Mouse (Mus musculus) megakaryocyte, embryonic 14.5 days (primary cell): ENCODE data around the gene Gm17655. TPM values are rescaled to one million over a fixed set of nuclear protein-coding genes. Genes with fewer than 3 reads are reported as not detected.

Experiments
- H3K27me3 ChIP-seq: replicated peaks from 2 replicates; pipeline ENCODE3; 2012; ENCODE audit warnings: inconsistent platforms
- H3K36me3 ChIP-seq: replicated peaks from 2 replicates; pipeline ENCODE3; 2012; ENCODE audit warnings: low read length, inconsistent platforms, mixed read lengths
- H3K4me1 ChIP-seq: 2 replicates; pipeline ENCODE4 v1.6.1; 2012; ENCODE audit warnings: inconsistent platforms
- H3K4me3 ChIP-seq: replicated peaks from 2 replicates; pipeline ENCODE3; 2012; ENCODE audit warnings: moderate library complexity, mild to moderate bottlenecking, inconsistent platforms
- H3K9me3 ChIP-seq: 2 replicates; pipeline ENCODE4 v1.6.1; 2012; ENCODE audit warnings: inconsistent platforms
- FLI1 ChIP-seq: IDR thresholded peaks from 2 replicates; pipeline ENCODE4 v1.6.1; 2012; ENCODE audit warnings: low read length, inconsistent platforms, mixed read lengths
- GATA1 ChIP-seq: IDR thresholded peaks from 3 replicates; pipeline ENCODE4 v1.6.1; 2012; ENCODE audit warnings: mixed read lengths, low read length, inconsistent platforms, borderline replicate concordance
- polyA plus RNA-seq: library from polyadenylated mRNA; stranded (reverse); fragments of >175 nt; gene quantifications from 2 replicates; pipeline ENCODE4 v1.2.3, GENCODE M21; 2012; ENCODE audit warnings: low replicate concordance; ENCODE audit not compliant: insufficient read depth

Gm17655 gene
- polyA plus RNA-seq, 1 experiment: not detected

DNA sequence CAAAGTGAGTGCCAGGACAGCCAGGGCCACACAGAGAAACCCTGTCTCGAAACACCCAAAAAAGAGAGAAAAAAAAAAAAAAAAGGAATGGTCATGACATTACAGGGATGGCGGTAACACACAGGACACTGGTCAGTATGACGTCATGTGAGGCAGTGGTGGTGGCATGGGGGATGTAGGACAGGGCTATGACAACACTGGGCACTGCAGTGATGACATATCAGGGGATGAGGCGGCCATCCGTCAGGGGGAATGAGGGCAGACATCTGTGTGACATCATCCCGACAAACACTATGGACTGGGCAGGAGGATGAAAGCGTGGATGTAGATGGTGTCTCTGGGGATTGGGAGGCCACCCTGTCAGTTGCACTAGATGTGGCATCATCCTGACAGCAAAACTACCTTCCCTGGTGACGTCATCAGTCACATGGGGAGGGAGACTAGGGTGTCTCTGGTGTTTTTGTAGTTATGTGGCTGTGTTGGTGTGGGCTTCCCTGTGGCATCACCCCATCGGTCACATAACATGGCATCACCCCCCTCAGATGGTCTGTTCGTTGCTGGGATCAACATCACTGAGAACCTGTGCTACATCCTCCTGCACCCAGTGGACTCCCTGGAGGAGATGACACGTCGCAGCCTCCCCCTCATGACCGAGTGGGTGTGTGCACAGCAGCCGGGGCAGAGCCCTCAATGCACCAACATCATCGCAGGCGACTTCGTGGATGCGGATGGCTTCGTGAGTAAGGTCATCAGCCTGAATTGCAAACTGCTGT, 30.7 kb upstream of the Gm17655 start:
- Histone ChIP-seq H3K4me3 (peak overlapping the region; percentile 72), H3K9me3 (no peaks in the 10 kb centered on the region), H3K36me3 (peaks cover 49% of the 10 kb centered on the region), H3K4me1 (peaks cover 66% of the 10 kb centered on the region), H3K27me3 (peaks cover 4% of the 10 kb centered on the region)
- TF ChIP-seq FLI1 (no peak), GATA1 (no peak)

DNA sequence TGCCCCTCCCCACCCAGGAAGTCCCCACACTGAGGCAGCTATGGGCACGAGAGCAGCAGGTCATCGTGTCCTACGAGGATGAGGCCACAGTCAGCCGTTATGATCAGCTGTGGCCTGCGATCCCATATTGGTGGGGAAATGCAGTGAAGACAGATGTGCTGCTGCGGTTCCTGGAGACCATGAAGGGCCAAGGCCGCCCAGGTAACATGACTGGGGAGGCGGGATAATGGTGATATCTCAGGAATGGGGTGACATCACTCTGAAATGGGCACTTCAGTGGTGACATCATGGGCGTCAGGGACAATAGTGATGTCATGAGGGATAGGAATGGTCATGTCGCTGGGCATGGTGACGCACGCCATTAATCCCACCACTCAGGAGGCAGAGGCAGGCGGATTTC, 30.1 kb upstream of the Gm17655 start:
- Histone ChIP-seq H3K9me3 (no peaks in the 10 kb centered on the region), H3K4me1 (peaks cover 66% of the 10 kb centered on the region), H3K27me3 (peaks cover 4% of the 10 kb centered on the region), H3K36me3 (peaks cover 49% of the 10 kb centered on the region), H3K4me3 (peak overlapping the region; percentile 88)
- no peak for TF ChIP-seq FLI1
- TF ChIP-seq GATA1: no peak

DNA sequence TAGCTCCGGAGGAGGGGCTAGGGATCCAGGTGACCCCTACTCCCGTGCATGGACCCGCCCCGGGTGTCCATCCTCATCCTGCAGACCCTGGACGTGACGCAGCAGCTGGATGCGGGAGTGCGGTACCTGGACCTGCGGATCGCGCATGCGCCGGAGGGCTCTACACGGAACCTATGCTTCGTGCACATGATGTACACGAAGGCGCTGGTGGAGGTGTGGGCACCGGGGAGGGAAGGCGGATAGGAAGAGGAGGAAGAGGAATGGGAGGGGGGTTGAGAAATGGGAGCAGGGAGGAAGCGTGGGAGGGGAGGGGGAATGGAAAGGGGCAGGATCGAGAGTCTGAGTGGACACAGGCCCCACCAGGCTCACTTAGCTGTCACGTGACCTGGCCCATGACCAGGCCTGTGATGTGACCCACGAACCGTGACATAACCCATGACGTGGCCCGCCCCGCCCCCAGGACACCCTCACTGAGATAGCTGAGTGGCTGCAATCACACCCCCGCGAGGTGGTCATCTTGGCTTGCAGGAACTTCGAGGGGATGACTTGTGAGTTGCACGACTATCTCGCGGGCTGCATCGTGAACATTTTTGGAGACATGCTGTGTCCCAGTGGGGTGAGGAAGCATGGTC, 29.5 kb upstream of the Gm17655 start:
- peaks cover 62% of the 10 kb centered on the region for H3K4me1 ChIP-seq
- H3K27me3 ChIP-seq: peaks cover 4% of the 10 kb centered on the region
- H3K36me3 ChIP-seq: peaks cover 48% of the 10 kb centered on the region
- peak overlapping the region; percentile 88 for H3K4me3 ChIP-seq
- H3K9me3 ChIP-seq: no peaks in the 10 kb centered on the region
- TF ChIP-seq FLI1 (no peak), GATA1 (no peak)

- TF ChIP-seq FLI1 (no peak), GATA1 (no peak)
- peak overlapping the region; percentile 88 for H3K4me3 ChIP-seq
Measured at GRCm38 (mm10) chr5:110100921-110101631, 28.8 kb upstream of the Gm17655 start.

GRCm38 (mm10) chr5:110099656-110100580, 27.6 kb upstream of the Gm17655 start, which contains the start of gene Plcxd1:
Gene Plcxd1 (plus strand): TSS chr5:110099969.
- H3K9me3 ChIP-seq: no peaks in the 10 kb centered on the region
- no peak for TF ChIP-seq GATA1
- H3K36me3 ChIP-seq: peaks cover 29% of the 10 kb centered on the region
- peaks cover 4% of the 10 kb centered on the region for H3K27me3 ChIP-seq
- peak within 1 kb of the TSS; percentile 71 for H3K4me3 ChIP-seq
- H3K4me1 ChIP-seq: peaks cover 53% of the 10 kb centered on the region

More at GRCm38 (mm10) chr5:110100921-110101631, 28.8 kb upstream of the Gm17655 start:
- Histone ChIP-seq H3K27me3 (peaks cover 4% of the 10 kb centered on the region), H3K9me3 (no peaks in the 10 kb centered on the region), H3K36me3 (peaks cover 41% of the 10 kb centered on the region), H3K4me1 (peaks cover 54% of the 10 kb centered on the region)

DNA sequence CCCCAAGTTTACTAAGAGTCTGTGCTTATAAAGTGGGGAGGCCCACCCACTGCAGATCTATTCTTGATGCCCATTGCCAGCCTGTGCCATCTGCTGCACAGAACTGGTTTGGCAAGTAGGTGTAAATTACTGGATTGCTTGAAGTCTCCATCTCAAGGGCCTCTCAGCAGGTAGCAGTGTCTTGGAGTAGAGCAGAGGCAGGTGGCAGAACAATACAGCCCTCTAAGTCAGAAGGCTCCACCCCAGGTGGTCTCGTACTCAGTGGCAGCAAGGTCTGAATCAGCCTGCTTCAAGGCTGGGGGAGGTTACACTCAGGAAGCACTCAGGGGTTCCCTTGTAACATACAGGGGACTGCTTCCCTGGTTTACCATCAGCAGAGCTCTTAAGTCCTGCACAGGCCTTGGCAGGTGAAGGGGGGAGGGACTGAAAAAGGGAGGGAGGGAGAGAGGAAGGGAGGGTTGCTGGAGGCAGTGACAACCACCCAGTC, 26.7 kb upstream of the Gm17655 start:
- Histone ChIP-seq H3K36me3 (peaks cover 20% of the 10 kb centered on the region), H3K4me3 (no peak overlapping the region), H3K9me3 (no peaks in the 10 kb centered on the region), H3K4me1 (peaks cover 54% of the 10 kb centered on the region), H3K27me3 (peaks cover 4% of the 10 kb centered on the region)
- no peak for TF ChIP-seq GATA1
- TF ChIP-seq FLI1: no peak

DNA sequence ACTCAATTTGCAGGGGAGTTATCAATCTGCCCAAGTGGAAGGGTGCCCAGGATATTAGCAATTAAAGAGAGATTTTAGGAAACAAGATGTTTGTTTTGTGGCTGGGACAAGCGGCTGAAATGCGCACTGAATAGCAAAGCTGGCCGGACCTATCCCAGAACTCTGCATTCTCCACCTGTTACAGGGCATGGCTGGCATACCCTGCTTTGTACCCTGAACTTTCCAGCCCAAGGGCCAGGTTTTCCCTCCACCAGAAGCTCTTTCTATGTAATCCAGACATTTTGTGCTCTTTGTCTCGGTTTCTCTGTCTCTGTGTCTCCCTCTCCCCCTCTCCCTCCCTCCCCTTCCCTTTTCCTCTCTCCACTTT, 22.5 kb upstream of the Gm17655 start:
- Histone ChIP-seq H3K4me3 (peak overlapping the region; percentile 94), H3K4me1 (peaks cover 25% of the 10 kb centered on the region), H3K36me3 (no peaks in the 10 kb centered on the region), H3K9me3 (no peaks in the 10 kb centered on the region), H3K27me3 (peaks cover 2% of the 10 kb centered on the region)
- TF ChIP-seq GATA1 (no peak), FLI1 (no peak)

DNA sequence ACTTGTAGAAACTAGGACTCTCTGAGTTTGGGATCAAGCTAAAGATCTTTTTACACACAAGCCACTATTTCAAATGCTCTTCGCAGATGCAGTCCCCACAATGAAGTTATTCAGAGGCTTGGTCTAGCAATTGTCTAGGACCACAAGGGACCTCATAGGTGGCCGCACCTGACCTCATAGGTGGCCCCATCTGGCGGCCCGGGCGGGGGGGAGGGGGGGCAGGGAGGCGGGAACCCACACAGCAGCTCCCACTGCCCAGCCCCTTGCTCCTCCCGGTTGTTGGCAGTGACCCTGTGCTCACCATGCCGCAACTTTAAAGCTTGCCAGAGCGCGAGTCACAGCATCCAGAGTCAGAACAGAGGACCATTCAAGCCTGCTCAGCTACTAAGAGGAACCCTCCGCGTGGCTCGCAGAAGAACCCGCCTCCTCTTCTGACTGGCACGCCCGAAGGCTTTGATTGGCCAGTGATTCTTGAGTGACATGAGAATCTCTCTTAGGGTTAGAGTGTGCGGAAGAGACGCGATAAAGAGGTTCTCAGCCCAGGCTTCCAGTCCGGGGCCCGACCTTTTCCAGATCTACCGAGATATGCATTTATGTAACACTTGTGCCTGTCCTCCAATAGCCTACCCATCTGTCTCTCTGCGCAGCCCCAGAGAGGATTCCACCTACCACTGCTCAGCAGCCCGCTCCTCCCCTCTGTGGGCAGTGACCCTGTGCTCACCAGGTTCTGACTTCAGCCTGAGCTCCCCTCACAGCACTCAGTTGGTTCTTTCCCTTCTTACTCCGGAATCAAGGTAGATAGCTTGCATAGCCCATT, 21.9 kb upstream of the Gm17655 start, which contains the start of gene Gm35315:
TSS of gene Gm35315 (minus strand) at position 391 of the 817 bp plus-strand sequence.
- Histone ChIP-seq H3K4me3 (peak within 1 kb of the TSS; percentile 94), H3K4me1 (peaks cover 19% of the 10 kb centered on the region), H3K36me3 (no peaks in the 10 kb centered on the region), H3K27me3 (peaks cover 2% of the 10 kb centered on the region), H3K9me3 (no peaks in the 10 kb centered on the region)
- TF ChIP-seq FLI1 (no peak), GATA1 (no peak)
